ENCODE assay signal across 23 mouse cellular contexts in the genomic region with DNA sequence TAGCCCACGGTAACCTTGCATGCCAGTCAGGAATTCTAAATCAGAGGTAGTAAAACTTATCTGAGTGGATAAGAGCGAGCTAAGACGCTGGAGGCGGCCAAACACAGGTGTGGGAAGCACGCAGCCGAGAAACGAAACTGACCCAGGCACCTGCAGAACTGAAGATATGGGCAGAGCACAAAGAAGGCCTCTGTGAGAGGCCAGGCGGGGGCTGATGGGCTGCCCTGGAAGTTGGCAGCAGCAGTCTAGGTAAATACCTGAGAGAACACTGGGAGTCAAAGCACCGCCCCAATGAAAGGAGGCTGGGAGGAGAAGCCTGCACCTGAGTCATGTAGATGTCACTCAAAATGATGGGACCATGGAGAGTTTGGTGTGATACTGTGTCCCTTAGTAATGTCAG. TPM values are rescaled to one million over a fixed set of nuclear protein-coding genes. Genes with fewer than 3 reads are reported as not detected.
A peak's percentile ranks its signal among the peaks of the same experiment; 100 is the strongest.
DNase-seq lines count a peak whose midpoint lies in the region; ATAC-seq and TF ChIP-seq lines count a peak whose summit lies in the region.
"Had no signal": no experiment of that assay in that cellular context is flagged by ENCODE, and none has a peak within 500 bp of the region (broad histone marks: within the 10 kb centered on the region; RNA-seq: fewer than 3 reads in every experiment).

No protein-coding gene starts in this region.

- H3K27ac ChIP-seq in kidney, embryonic 14.5 days (ENCODE audit: low read depth, low read length), result peak overlapping the region; percentile 24; the same call in 1 of the 2 replicates
- H3K27ac ChIP-seq in lung, embryonic 15.5 days, result peak overlapping the region; percentile 84
- peak overlapping the region; percentile 9 for H3K27ac ChIP-seq in intestine, postnatal 0 days (ENCODE audit: low read depth, low read length)
- peak overlapping the region; percentile 79 for H3K27ac ChIP-seq in stomach, embryonic 16.5 days (ENCODE audit: low read length)
- H3K27ac ChIP-seq: embryonic facial prominence, embryonic 15.5 days; heart, embryonic 13.5 days; hindbrain, postnatal 0 days; midbrain, embryonic 13.5 days had no signal

- no peak for ATAC-seq in kidney, embryonic 14.5 days (ENCODE audit: low FRiP score, low TSS enrichment)
- peak; percentile 68 for ATAC-seq in lung, embryonic 15.5 days (ENCODE audit: borderline replicate concordance, extremely low read depth, low FRiP score, low TSS enrichment)
- ATAC-seq in intestine, postnatal 0 days, result peak; percentile 83
- ATAC-seq in stomach, embryonic 16.5 days (ENCODE audit: insufficient read depth, low FRiP score), result peak; percentile 90
- ATAC-seq: forebrain, postnatal 0 days; hindbrain, postnatal 0 days; midbrain, embryonic 13.5 days had no signal

- H3K27me3 ChIP-seq in kidney, embryonic 14.5 days (ENCODE audit: control insufficient read depth, insufficient read depth, low read length), result no peaks in the 10 kb centered on the region
- H3K27me3 ChIP-seq in lung, embryonic 15.5 days, result no peaks in the 10 kb centered on the region
- H3K27me3 ChIP-seq in intestine, postnatal 0 days (replicated peaks; ENCODE audit: control insufficient read depth, insufficient read depth, low read length), result no peaks in the 10 kb centered on the region
- no peaks in the 10 kb centered on the region for H3K27me3 ChIP-seq in stomach, embryonic 16.5 days (ENCODE audit: control insufficient read depth, insufficient read depth, low read length)
- H3K27me3 ChIP-seq: embryonic facial prominence, embryonic 15.5 days; heart, embryonic 13.5 days; megakaryocyte, embryonic 14.5 days; midbrain, embryonic 13.5 days had no signal

- TF ChIP-seq CTCF in intestine, postnatal 0 days (IDR thresholded peaks at IDR 0.05; ENCODE audit: low read depth), result no peak

- H3K9ac ChIP-seq in kidney, embryonic 14.5 days (ENCODE audit: low read depth, low read length), result no peak overlapping the region
- no peak overlapping the region for H3K9ac ChIP-seq in lung, embryonic 15.5 days
- H3K9ac ChIP-seq in intestine, postnatal 0 days (ENCODE audit: low read depth, low read length), result no peak overlapping the region
- H3K9ac ChIP-seq in stomach, embryonic 16.5 days (ENCODE audit: low read length), result no peak overlapping the region
- H3K9ac ChIP-seq: embryonic facial prominence, embryonic 15.5 days; forebrain, postnatal 0 days; heart, embryonic 13.5 days; midbrain, embryonic 13.5 days had no signal

- 85% methylated on average over 9 of the region's 9 CpGs for WGBS in kidney, embryonic 14.5 days
- 64% methylated on average over 9 of the region's 9 CpGs for WGBS in lung, embryonic 15.5 days
- WGBS in intestine, postnatal 0 days, result 49% methylated on average over 9 of the region's 9 CpGs
- 65% methylated on average over 9 of the region's 9 CpGs for WGBS in stomach, embryonic 16.5 days

- peaks cover under 1% of the 10 kb centered on the region; the same call in 1 of the 2 replicates for H3K36me3 ChIP-seq in kidney, embryonic 14.5 days (ENCODE audit: control insufficient read depth, insufficient read depth, low read length)
- H3K36me3 ChIP-seq in lung, embryonic 15.5 days, result peaks cover 7% of the 10 kb centered on the region; the same call in 1 of the 2 replicates
- H3K36me3 ChIP-seq in intestine, postnatal 0 days (ENCODE audit: control insufficient read depth, insufficient read depth), result no peaks in the 10 kb centered on the region
- H3K36me3 ChIP-seq in stomach, embryonic 16.5 days (ENCODE audit: control insufficient read depth, insufficient read depth, low read length), result no peaks in the 10 kb centered on the region

- H3K9me3 ChIP-seq in kidney, embryonic 14.5 days (ENCODE audit: control insufficient read depth, low read length), result no peaks in the 10 kb centered on the region
- no peaks in the 10 kb centered on the region for H3K9me3 ChIP-seq in lung, embryonic 15.5 days
- H3K9me3 ChIP-seq in intestine, postnatal 0 days (ENCODE audit: control insufficient read depth), result no peaks in the 10 kb centered on the region
- no peaks in the 10 kb centered on the region for H3K9me3 ChIP-seq in stomach, embryonic 16.5 days (replicated peaks; ENCODE audit: control insufficient read depth, low read length)
- H3K9me3 ChIP-seq: embryonic facial prominence, embryonic 15.5 days; heart, embryonic 13.5 days; megakaryocyte, embryonic 14.5 days; midbrain, embryonic 13.5 days had no signal

- no peak overlapping the region for H3K4me2 ChIP-seq in kidney, embryonic 14.5 days (replicated peaks; ENCODE audit: low read depth, low read length)
- peak overlapping the region; percentile 17 for H3K4me2 ChIP-seq in lung, embryonic 15.5 days
- peak overlapping the region; percentile 1; the same call in 1 of the 2 replicates for H3K4me2 ChIP-seq in intestine, postnatal 0 days (replicated peaks; ENCODE audit: low read depth)
- H3K4me2 ChIP-seq in stomach, embryonic 16.5 days (ENCODE audit: low read depth, low read length), result 0 out of 2 replicates have a peak overlapping the region, but pooled peaks have one; percentile 1
- H3K4me2 ChIP-seq: embryonic facial prominence, embryonic 15.5 days; heart, embryonic 13.5 days; midbrain, embryonic 13.5 days had no signal

- H3K4me3 ChIP-seq in kidney, embryonic 14.5 days (ENCODE audit: low read length), result no peak overlapping the region
- H3K4me3 ChIP-seq in lung, embryonic 15.5 days, result no peak overlapping the region
- no peak overlapping the region for H3K4me3 ChIP-seq in intestine, postnatal 0 days (ENCODE audit: low read depth, low read length)
- H3K4me3 ChIP-seq in stomach, embryonic 16.5 days (replicated peaks; ENCODE audit: low read length), result no peak overlapping the region
- H3K4me3 ChIP-seq: embryonic facial prominence, embryonic 15.5 days; heart, embryonic 13.5 days; megakaryocyte, embryonic 14.5 days; midbrain, embryonic 13.5 days had no signal

- DNase-seq in kidney, adult 18-20 months, result no peak
- no peak for DNase-seq in lung, postnatal 10 days
- DNase-seq in adrenal gland, postnatal 14 days, result no peak
- DNase-seq in left cerebral cortex, adult 11 months (ENCODE audit: low spot score), result no peak
- DNase-seq: adrenal gland, postnatal 36 days; cerebellum, adult 9-10 months; forebrain, postnatal 0 days; gastrocnemius, postnatal 14 days; heart, adult 18-20 months; heart, postnatal 14 days; kidney, postnatal 14 days; right cerebral cortex, adult 18-20 months; right cerebral cortex, postnatal 4 days had no signal

- H3K4me1 ChIP-seq in kidney, embryonic 14.5 days (ENCODE audit: control insufficient read depth, insufficient read depth, low read length), result peaks cover 10% of the 10 kb centered on the region
- peaks cover 9% of the 10 kb centered on the region for H3K4me1 ChIP-seq in lung, embryonic 15.5 days
- H3K4me1 ChIP-seq in intestine, postnatal 0 days (replicated peaks; ENCODE audit: control insufficient read depth, insufficient read depth, low read length), result 0 out of 2 replicates have a peak, but pooled peaks cover 8% of the 10 kb centered on the region
- 0 out of 2 replicates have a peak, but pooled peaks cover 3% of the 10 kb centered on the region for H3K4me1 ChIP-seq in stomach, embryonic 16.5 days (ENCODE audit: control insufficient read depth, insufficient read depth, low read length)
- H3K4me1 ChIP-seq: embryonic facial prominence, embryonic 15.5 days; midbrain, embryonic 13.5 days had no signal

RNA-seq across cellular contexts. Expression of a gene that starts 27.7 kb away (rescaled TPM):
- 23.7 and 39.0 TPM in 2 replicates for polyA plus RNA-seq in kidney, embryonic 14.5 days (2014; fragmentation: Nextera tagmentation; extraction: Ambion mirVana)
- 3.0 and 5.4 TPM in 2 replicates for polyA plus RNA-seq in lung, embryonic 15.5 days (2015; fragmentation: Nextera tagmentation; extraction: Ambion mirVana)
- 476 and 488 TPM in 2 replicates for polyA plus RNA-seq in intestine, postnatal 0 days (2015; fragmentation: Nextera tagmentation; extraction: Ambion mirVana)
- polyA plus RNA-seq in stomach, embryonic 16.5 days (2015; fragmentation: Nextera tagmentation; extraction: Ambion mirVana), result 54.7 and 59.3 TPM in 2 replicates
- 12.2 and 30.5 TPM in 2 replicates for total RNA-seq in adrenal gland, postnatal 14 days (2021)
- total RNA-seq: monocyte, adult 5-6 weeks had no signal

RNA-seq across cellular contexts. Expression of a gene that starts 31.8 kb away (rescaled TPM):
- polyA plus RNA-seq in kidney, embryonic 14.5 days (2014; fragmentation: Nextera tagmentation; extraction: Ambion mirVana), result 33.9 and 39.3 TPM in 2 replicates
- polyA plus RNA-seq in lung, embryonic 15.5 days (2015; fragmentation: Nextera tagmentation; extraction: Ambion mirVana), result 27.8 TPM in 2 replicates
- polyA plus RNA-seq in intestine, postnatal 0 days (2015; fragmentation: Nextera tagmentation; extraction: Ambion mirVana), result 21.2 and 21.3 TPM in 2 replicates
- 23.9 and 26.4 TPM in 2 replicates for polyA plus RNA-seq in stomach, embryonic 16.5 days (2015; fragmentation: Nextera tagmentation; extraction: Ambion mirVana)
- total RNA-seq in adrenal gland, postnatal 14 days (2021), result 26.0 and 30.1 TPM in 2 replicates

RNA-seq across cellular contexts. Expression of a gene that starts 46.6 kb away (rescaled TPM):
- 28.5 and 35.5 TPM in 2 replicates for polyA plus RNA-seq in kidney, embryonic 14.5 days (2014; fragmentation: Nextera tagmentation; extraction: Ambion mirVana)
- 30.1 and 30.5 TPM in 2 replicates for polyA plus RNA-seq in lung, embryonic 15.5 days (2015; fragmentation: Nextera tagmentation; extraction: Ambion mirVana)
- 36.1 and 37.5 TPM in 2 replicates for polyA plus RNA-seq in intestine, postnatal 0 days (2015; fragmentation: Nextera tagmentation; extraction: Ambion mirVana)
- polyA plus RNA-seq in stomach, embryonic 16.5 days (2015; fragmentation: Nextera tagmentation; extraction: Ambion mirVana), result 38.1 and 41.3 TPM in 2 replicates
- 16.3 and 17.4 TPM in 2 replicates for total RNA-seq in adrenal gland, postnatal 14 days (2021)

Comparison
In these comparisons a context has a peak if more than half of its experiments do, and no peak if none do; other contexts are left out.
1. H3K27ac ChIP-seq: peak in every context shown above with its lines; median percentile 84 in lung, embryonic 15.5 days; 79 in stomach, embryonic 16.5 days; 24 in kidney, embryonic 14.5 days; 9 in intestine, postnatal 0 days.